Mouse (Mus musculus): ENCODE results near the gene Cd300lf.
A peak's percentile ranks its signal among the peaks of the same experiment; 100 is the strongest.

Gene Cd300lf

GRCm38 (mm10) chr11:115133800-115134199 lies at the start of gene Cd300lf:
Gene Cd300lf (minus strand): TSS chr11:115133992.
- no peak for DNase-seq (ENCODE audit: low read depth, low spot score)

- DNase-seq (ENCODE audit: low read depth, low spot score) = no peak
Measured at GRCm38 (mm10) chr11:115181913-115182638, 48.3 kb upstream of the Cd300lf start.

- DNase-seq (ENCODE audit: low read depth, low spot score) = no peak
Measured at GRCm38 (mm10) chr11:115179881-115180280, 46.1 kb upstream of the Cd300lf start.

GRCm38 (mm10) chr11:115179191-115179590 lies 45.4 kb upstream of the Cd300lf start:
- DNase-seq (ENCODE audit: low read depth, low spot score) = no peak

- DNase-seq (ENCODE audit: low read depth, low spot score) = no peak
Measured at GRCm38 (mm10) chr11:115178766-115179165, 45.0 kb upstream of the Cd300lf start.

- no peak for DNase-seq (ENCODE audit: low read depth, low spot score)
Measured at GRCm38 (mm10) chr11:115177559-115178195, 43.9 kb upstream of the Cd300lf start.

GRCm38 (mm10) chr11:115176399-115177190 lies 42.8 kb upstream of the Cd300lf start:
- no peak for DNase-seq (ENCODE audit: low read depth, low spot score)

- DNase-seq (ENCODE audit: low read depth, low spot score) = no peak
Measured at GRCm38 (mm10) chr11:115173549-115174339, 40.0 kb upstream of the Cd300lf start.

- no peak for DNase-seq (ENCODE audit: low read depth, low spot score)
Measured at GRCm38 (mm10) chr11:115172825-115173287, 39.1 kb upstream of the Cd300lf start.

- no peak for DNase-seq (ENCODE audit: low read depth, low spot score)
Measured at GRCm38 (mm10) chr11:115171125-115171524, 37.3 kb upstream of the Cd300lf start.

- no peak for DNase-seq (ENCODE audit: low read depth, low spot score)
Measured at GRCm38 (mm10) chr11:115169430-115169829, 35.6 kb upstream of the Cd300lf start.

- no peak for DNase-seq (ENCODE audit: low read depth, low spot score)
Measured at GRCm38 (mm10) chr11:115167631-115168249, 33.9 kb upstream of the Cd300lf start.

- DNase-seq (ENCODE audit: low read depth, low spot score) = no peak
Measured at GRCm38 (mm10) chr11:115166776-115167175, 33.0 kb upstream of the Cd300lf start.

- DNase-seq (ENCODE audit: low read depth, low spot score) = no peak
Measured at GRCm38 (mm10) chr11:115164976-115165374, 31.2 kb upstream of the Cd300lf start.

GRCm38 (mm10) chr11:115164341-115164975 lies 30.7 kb upstream of the Cd300lf start:
- DNase-seq (ENCODE audit: low read depth, low spot score) = no peak

- DNase-seq (ENCODE audit: low read depth, low spot score) = no peak
Measured at GRCm38 (mm10) chr11:115163568-115164150, 29.9 kb upstream of the Cd300lf start.

GRCm38 (mm10) chr11:115162832-115163480 lies 29.2 kb upstream of the Cd300lf start, which contains the start of gene Slc9a3r1:
Gene Slc9a3r1 (plus strand): TSS chr11:115163341.
- peak; percentile 96 for DNase-seq (ENCODE audit: low read depth, low spot score)

GRCm38 (mm10) chr11:115162205-115162601 lies 28.4 kb upstream of the Cd300lf start:
- no peak for DNase-seq (ENCODE audit: low read depth, low spot score)

- no peak for DNase-seq (ENCODE audit: low read depth, low spot score)
Measured at GRCm38 (mm10) chr11:115161578-115162204, 27.9 kb upstream of the Cd300lf start.
